10 mouse cellular contexts compared by ENCODE assay signal in the genomic region with DNA sequence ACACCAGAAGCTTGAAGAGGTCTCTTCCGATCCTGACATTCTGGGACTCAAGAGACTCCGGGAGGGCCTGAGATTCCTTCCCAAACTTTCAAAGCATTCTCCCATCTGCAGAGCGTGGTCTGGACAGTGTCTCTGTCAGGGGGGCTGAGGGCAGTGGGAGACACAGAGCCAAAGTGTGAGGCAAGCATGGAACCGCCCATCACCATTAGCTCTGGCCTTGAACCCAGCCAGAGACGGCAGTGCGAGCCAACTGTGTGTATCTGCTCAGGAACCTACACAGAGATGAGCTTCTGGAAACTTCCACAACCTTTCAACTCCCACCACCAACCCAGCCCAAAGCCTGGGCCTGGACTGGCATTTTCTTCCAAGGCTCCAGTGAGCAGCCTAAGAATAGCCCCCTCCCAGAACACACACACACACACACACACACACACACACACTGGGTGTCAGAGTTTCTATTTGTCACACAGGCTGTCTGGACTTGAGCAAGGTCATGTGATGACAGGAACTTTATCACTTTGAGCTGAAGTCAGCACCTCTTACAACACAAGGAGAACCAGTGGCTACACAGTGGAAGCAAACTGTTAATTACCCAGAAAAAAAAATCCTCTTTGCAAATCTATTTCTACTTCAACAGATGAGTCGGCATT.
DNase-seq lines count a peak whose midpoint lies in the region; ATAC-seq and TF ChIP-seq lines count a peak whose summit lies in the region.
"Had no signal": no experiment of that assay in that cellular context is flagged by ENCODE, and none has a peak within 500 bp of the region (broad histone marks: within the 10 kb centered on the region; RNA-seq: fewer than 3 reads in every experiment).

No protein-coding gene starts in this region.

- no peak for TF ChIP-seq POLR2A in cerebellum, adult 2 months (IDR thresholded peaks at IDR 0.05; ENCODE audit: borderline replicate concordance, insufficient read depth, low read length)

- H3K27me3 ChIP-seq in intestine, postnatal 0 days (replicated peaks; ENCODE audit: control insufficient read depth, insufficient read depth, low read length), result no peaks in the 10 kb centered on the region
- H3K27me3 ChIP-seq in forebrain, embryonic 10.5 days (ENCODE audit: poor library complexity, severe bottlenecking), result no peaks in the 10 kb centered on the region
- H3K27me3 ChIP-seq in cerebellum, adult 2 months (ENCODE audit: control insufficient read depth, insufficient read depth, low read length), result no peaks in the 10 kb centered on the region
- H3K27me3 ChIP-seq: embryonic facial prominence, embryonic 13.5 days; Patski had no signal

- H3K4me3 ChIP-seq in intestine, postnatal 0 days (ENCODE audit: low read depth, low read length), result no peak overlapping the region
- H3K4me3 ChIP-seq in forebrain, embryonic 10.5 days, result no peak overlapping the region
- H3K4me3 ChIP-seq in cerebellum, adult 2 months (replicated peaks; ENCODE audit: insufficient read depth, low read depth, low read length), result no peak overlapping the region
- H3K4me3 ChIP-seq: embryonic facial prominence, embryonic 13.5 days had no signal

- peak; percentile 66 for ATAC-seq in intestine, postnatal 0 days
- ATAC-seq: Patski had no signal

- intact Hi-C loops in gastrocnemius, postnatal 14 days (cut with DNase I; ENCODE audit: low total_unique reads), result no loop called here

- WGBS in intestine, postnatal 0 days, result 38% methylated on average over 7 of the region's 7 CpGs
- 88% methylated on average over 7 of the region's 7 CpGs for WGBS in forebrain, embryonic 10.5 days
- 41% methylated on average over 7 of the region's 7 CpGs for WGBS in cerebellum, adult 2 months

- peaks cover 22% of the 10 kb centered on the region; the same call in 1 of the 2 replicates for H3K4me1 ChIP-seq in intestine, postnatal 0 days (replicated peaks; ENCODE audit: control insufficient read depth, insufficient read depth, low read length)
- H3K4me1 ChIP-seq in forebrain, embryonic 10.5 days, result peaks cover 3% of the 10 kb centered on the region; the same call in 1 of the 2 replicates
- H3K4me1 ChIP-seq in cerebellum, adult 2 months (ENCODE audit: control insufficient read depth, insufficient read depth, low read length), result no peaks in the 10 kb centered on the region

- no peak for TF ChIP-seq CTCF in intestine, postnatal 0 days (IDR thresholded peaks at IDR 0.05; ENCODE audit: low read depth)
- no peak for TF ChIP-seq CTCF in cerebellum, adult 2 months (IDR thresholded peaks at IDR 0.05; ENCODE audit: borderline replicate concordance, insufficient read depth, low read depth, low read length)

- no peaks in the 10 kb centered on the region for H3K9me3 ChIP-seq in intestine, postnatal 0 days (ENCODE audit: control insufficient read depth)
- H3K9me3 ChIP-seq in forebrain, embryonic 10.5 days, result no peaks in the 10 kb centered on the region
- H3K9me3 ChIP-seq: embryonic facial prominence, embryonic 13.5 days had no signal

- H3K4me2 ChIP-seq in intestine, postnatal 0 days (replicated peaks; ENCODE audit: low read depth), result no peak overlapping the region; the same call in 1 of the 2 replicates
- H3K4me2 ChIP-seq: embryonic facial prominence, embryonic 13.5 days had no signal

- no peak overlapping the region for H3K9ac ChIP-seq in intestine, postnatal 0 days (ENCODE audit: low read depth, low read length)

- H3K27ac ChIP-seq in intestine, postnatal 0 days (ENCODE audit: low read depth, low read length), result no peak overlapping the region; the same call in 1 of the 2 replicates
- H3K27ac ChIP-seq in forebrain, embryonic 10.5 days, result no peak overlapping the region
- H3K27ac ChIP-seq in cerebellum, adult 2 months (ENCODE audit: insufficient read depth, low read length), result no peak overlapping the region
- H3K27ac ChIP-seq: embryonic facial prominence, embryonic 13.5 days had no signal

- peak; percentile 12 to 17 for DNase-seq in adrenal gland, postnatal 4 days (ENCODE audit: low spot score in 2 of 2)
- DNase-seq in gastrocnemius, postnatal 14 days, result peak; percentile 63
- peak; percentile 59 for DNase-seq in ovary, postnatal 14 days (ENCODE audit: low spot score)
- DNase-seq in forebrain, embryonic 10.5 days (ENCODE audit: extremely low spot score, low spot score), result no peak
- no peak for DNase-seq in layer of hippocampus, postnatal 25 days (ENCODE audit: extremely low spot score in 1 of 2, low spot score in 1 of 2)
- no peak for DNase-seq in B cell, adult 2 months
- no peak for DNase-seq in cerebellum, adult 2 months

- H3K36me3 ChIP-seq in intestine, postnatal 0 days (ENCODE audit: control insufficient read depth, insufficient read depth), result no peaks in the 10 kb centered on the region
- H3K36me3 ChIP-seq in forebrain, embryonic 10.5 days (replicated peaks), result no peaks in the 10 kb centered on the region
- H3K36me3 ChIP-seq: embryonic facial prominence, embryonic 13.5 days had no signal

Comparison
In these comparisons a context has a peak if more than half of its experiments do, and no peak if none do; other contexts are left out.
1. DNase-seq: peak in adrenal gland, postnatal 4 days (2 of 2), gastrocnemius, postnatal 14 days (single experiment) and ovary, postnatal 14 days (single experiment); none in forebrain, embryonic 10.5 days (single experiment), layer of hippocampus, postnatal 25 days (0 of 2), B cell, adult 2 months (0 of 2) and cerebellum, adult 2 months (0 of 2).